Mouse (Mus musculus) bone marrow, adult 2 months (tissue): ENCODE measurements around the gene Pcnt.

ENCODE experiments used
- CTCF ChIP-seq: fragments of 200-500 bp; IDR thresholded peaks from 2 replicates; pipeline ENCODE4 v1.5.1; 2011; ENCODE audit warnings: low read length, control low read depth; ENCODE audit not compliant: control insufficient read depth, insufficient read depth
- POLR2A ChIP-seq: fragments of 200-500 bp; IDR thresholded peaks from 2 replicates; pipeline ENCODE4 v1.6.1; 2011; ENCODE audit warnings: low read depth, mild to moderate bottlenecking, control low read depth, low read length, borderline replicate concordance; ENCODE audit not compliant: control insufficient read depth

DNA sequence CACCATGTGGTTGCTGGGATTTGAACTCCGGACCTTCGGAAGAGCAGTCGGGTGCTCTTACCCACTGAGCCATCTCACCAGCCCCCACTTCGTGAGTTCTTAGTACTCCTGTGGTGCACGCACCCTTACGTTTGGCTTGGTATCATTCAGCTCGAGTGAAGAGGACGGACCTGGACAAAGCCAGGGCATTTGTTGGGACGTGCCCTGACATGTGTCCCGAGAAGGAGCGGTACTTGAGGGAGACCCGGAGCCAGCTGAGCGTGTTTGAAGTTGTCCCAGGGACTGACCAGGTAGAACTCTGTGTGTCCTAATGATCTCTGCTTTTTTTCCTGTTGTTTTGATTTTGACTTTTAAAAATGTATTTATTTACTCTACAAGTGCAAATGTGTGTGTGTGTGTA, 38.3 kb upstream of the Pcnt start:
- TF ChIP-seq CTCF (no peak), POLR2A (no peak)
